Mouse (Mus musculus) liver, embryonic 11.5 days (tissue): Measurements from ENCODE around the gene Map1lc3b. TPM values are rescaled to one million over a fixed set of nuclear protein-coding genes. Genes with fewer than 3 reads are reported as not detected.

Experiments used
- ATAC-seq: fragments of 200-750 bp; cut with Nextera tagmentation; replicated peaks from 2 replicates; pipeline ENCODE4 v1.8.0; 2017; ENCODE audit warnings: moderate number of reproducible peaks, mild to moderate bottlenecking, moderate TSS enrichment, moderate library complexity; ENCODE audit not compliant: low FRiP score
- DNase-seq: peaks from one replicate; pipeline ENCODE4 v3.0.0-alpha.2; 2017; ENCODE audit warnings: low spot score
- H3K27ac ChIP-seq: fragments of 300-500 bp; sonication (generic); 2 replicates; pipeline ENCODE4 v1.5.1; 2014; ENCODE audit warnings: mild to moderate bottlenecking, low read depth, low read length, control low read depth
- H3K27me3 ChIP-seq: fragments of 300-500 bp; sonication (generic); replicated peaks from 2 replicates; pipeline ENCODE4 v1.6.1; 2014; ENCODE audit warnings: low read length, mixed read lengths; ENCODE audit not compliant: control insufficient read depth, insufficient read depth
- H3K36me3 ChIP-seq: fragments of 300-500 bp; sonication (generic); 2 replicates; pipeline ENCODE4 v1.6.1; 2014; ENCODE audit warnings: mild to moderate bottlenecking, low read length, moderate library complexity, mixed read lengths; ENCODE audit not compliant: control insufficient read depth, insufficient read depth
- H3K4me1 ChIP-seq: fragments of 300-500 bp; sonication (generic); replicated peaks from 2 replicates; pipeline ENCODE4 v1.6.1; 2014; ENCODE audit warnings: low read length, mixed read lengths; ENCODE audit not compliant: control insufficient read depth, insufficient read depth
- H3K4me2 ChIP-seq: fragments of 300-500 bp; sonication (generic); 2 replicates; pipeline ENCODE4 v1.6.1; 2014; ENCODE audit warnings: mild to moderate bottlenecking, control low read depth, moderate library complexity
- H3K4me3 ChIP-seq: fragments of 300-500 bp; sonication (generic); 2 replicates; pipeline ENCODE4 v1.5.1; 2014; ENCODE audit warnings: low read depth, low read length, control low read depth
- H3K9ac ChIP-seq: fragments of 300-500 bp; sonication (generic); 2 replicates; pipeline ENCODE4 v1.6.1; 2014; ENCODE audit warnings: low read depth, low read length, control low read depth
- H3K9me3 ChIP-seq: fragments of 300-500 bp; sonication (generic); 2 replicates; pipeline ENCODE4 v1.6.1; 2016; ENCODE audit warnings: low read length, inconsistent platforms, mixed read lengths; ENCODE audit not compliant: control insufficient read depth
- WGBS: fragments of 180-500 bp; shearing (Covaris S2); extraction: QIAGEN DNeasy Blood & Tissue Kit; methylation state at CpG from one replicate; pipeline ENCODE4 v1.1.7; 2014; 5-methylcytosine and 5-hydroxymethylcytosine counted together
- polyA plus RNA-seq: library from polyadenylated mRNA; unstranded; fragments of >200 nt; fragmentation: Nextera tagmentation; extraction: Ambion mirVana; gene quantifications from 2 replicates; pipeline ENCODE4 v1.2.1, GENCODE M21; 2014

Gene Map1lc3b
- polyA plus RNA-seq: 161 and 167 TPM in 2 replicates

DNA sequence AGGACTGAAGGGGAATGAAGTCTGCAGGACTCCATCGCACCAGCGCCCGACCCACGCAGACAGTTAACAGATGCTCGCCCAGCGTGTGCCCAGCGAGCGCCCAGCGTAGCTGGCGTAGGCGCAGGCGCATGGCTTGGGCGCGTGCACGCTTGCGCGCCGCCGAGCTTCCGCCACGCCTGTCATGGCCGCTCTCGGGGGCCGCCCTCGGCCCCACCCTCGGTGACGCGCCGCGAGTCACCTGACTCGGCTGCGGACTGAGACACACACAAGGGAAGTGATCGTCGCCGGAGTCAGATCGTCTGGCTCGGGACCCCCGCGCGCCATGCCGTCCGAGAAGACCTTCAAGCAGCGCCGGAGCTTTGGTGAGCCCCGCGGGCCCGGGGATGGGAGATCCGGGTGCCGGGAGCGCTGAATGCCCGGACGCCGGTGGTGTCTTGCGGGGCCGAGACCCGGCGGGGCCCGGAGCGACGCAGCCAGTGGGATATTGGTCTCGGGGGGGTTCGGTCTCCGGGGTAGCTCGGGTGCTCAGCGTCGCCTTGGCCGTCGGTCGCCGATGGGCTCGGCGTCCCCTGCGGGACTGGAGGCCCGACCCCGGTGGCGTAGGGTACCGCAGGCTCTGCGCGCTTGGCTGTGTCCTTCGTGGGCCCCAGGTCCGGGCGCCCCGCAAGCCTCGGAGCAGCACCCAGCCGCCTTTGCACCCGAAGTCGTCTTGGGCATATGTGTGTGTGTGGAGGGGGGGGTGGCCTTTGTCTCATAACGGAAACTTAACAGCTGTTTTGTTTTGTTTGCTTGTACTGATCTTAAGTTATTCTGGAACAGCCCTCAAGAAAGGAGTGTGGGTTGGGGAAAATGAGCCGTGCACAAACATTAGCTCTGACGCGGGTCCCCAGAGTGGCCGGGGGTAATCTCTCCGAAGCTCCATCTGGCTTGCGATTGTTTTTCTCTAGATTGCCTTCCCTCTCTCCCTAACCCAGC, at the start of gene Map1lc3b:
Map1lc3b (plus strand) TSS at position 159 of the 975 bp plus-strand sequence.
- H3K27me3 ChIP-seq: no peaks in the 10 kb centered on the region
- H3K4me1 ChIP-seq: peaks cover 26% of the 10 kb centered on the region
- ATAC-seq (peak; percentile 76), DNase-seq (peak; percentile 94)
- H3K4me2 ChIP-seq: peak within 1 kb of the TSS; percentile 95
- H3K9me3 ChIP-seq: no peaks in the 10 kb centered on the region
- H3K36me3 ChIP-seq: peaks cover 17% of the 10 kb centered on the region; the same call in 1 of the 2 replicates
- H3K27ac ChIP-seq: peak within 1 kb of the TSS; percentile 88
- H3K4me3 ChIP-seq: peak within 1 kb of the TSS; percentile 93
- WGBS: under 1% methylated on average over 94 of the region's 94 CpGs
- H3K9ac ChIP-seq: peak within 1 kb of the TSS; percentile 85

DNA sequence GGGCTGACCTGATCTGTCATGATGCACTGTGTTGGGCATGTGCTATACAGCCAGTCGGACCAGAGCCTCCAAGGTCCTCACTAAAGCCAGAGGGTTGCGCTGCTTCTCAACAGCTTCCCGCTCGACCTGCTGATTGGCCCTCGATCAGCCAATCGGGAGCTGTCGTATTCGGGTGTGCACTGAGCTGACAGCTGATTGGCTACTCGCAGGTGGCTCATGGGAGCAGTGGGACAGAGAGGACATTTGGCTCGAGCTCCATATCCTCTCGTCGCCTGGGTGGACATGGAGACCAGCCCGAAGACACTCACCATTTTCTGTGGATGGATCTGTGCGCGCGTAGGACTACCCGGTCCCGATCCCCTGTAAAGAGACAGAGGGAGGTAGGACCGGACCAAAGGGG, 48.3 kb upstream of the Map1lc3b start:
- H3K4me3 ChIP-seq: no peak overlapping the region
- H3K4me1 ChIP-seq: no peaks in the 10 kb centered on the region
- 63% methylated on average over 19 of the region's 19 CpGs for WGBS
- no peak for DNase-seq
- H3K9ac ChIP-seq: no peak overlapping the region
- no peak; the same call in 1 of the 2 replicates for ATAC-seq
- H3K4me2 ChIP-seq: no peak overlapping the region
- no peak overlapping the region for H3K27ac ChIP-seq
- H3K9me3 ChIP-seq: no peaks in the 10 kb centered on the region
- peaks cover 7% of the 10 kb centered on the region; the same call in 1 of the 2 replicates for H3K27me3 ChIP-seq
- H3K36me3 ChIP-seq: no peaks in the 10 kb centered on the region

DNA sequence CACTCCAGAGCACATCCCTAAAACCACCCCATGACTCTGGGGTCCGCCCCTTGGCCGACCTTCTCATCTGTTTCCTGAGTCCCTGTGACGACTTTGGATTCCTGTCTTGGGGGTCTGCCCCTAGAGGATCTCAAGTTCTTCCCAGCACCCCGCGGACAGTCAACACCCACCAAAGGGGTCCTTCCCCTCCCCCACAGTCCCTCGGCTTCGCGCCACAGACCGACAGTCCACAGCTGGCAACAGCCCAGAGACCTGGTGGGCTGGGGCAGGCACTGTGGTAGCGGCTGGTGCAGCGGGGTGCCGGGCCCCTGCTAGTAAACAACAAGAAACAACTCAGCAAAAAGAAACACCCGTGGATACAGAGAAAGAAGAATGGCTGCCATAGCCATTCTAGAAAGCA, 47.3 kb upstream of the Map1lc3b start:
- no peaks in the 10 kb centered on the region for H3K9me3 ChIP-seq
- peaks cover 7% of the 10 kb centered on the region; the same call in 1 of the 2 replicates for H3K27me3 ChIP-seq
- H3K4me3 ChIP-seq: no peak overlapping the region
- no peak overlapping the region for H3K9ac ChIP-seq
- ATAC-seq (no peak), DNase-seq (no peak)
- WGBS: 64% methylated on average over 13 of the region's 13 CpGs
- H3K36me3 ChIP-seq: no peaks in the 10 kb centered on the region
- H3K4me2 ChIP-seq: no peak overlapping the region
- no peaks in the 10 kb centered on the region for H3K4me1 ChIP-seq
- H3K27ac ChIP-seq: no peak overlapping the region

DNA sequence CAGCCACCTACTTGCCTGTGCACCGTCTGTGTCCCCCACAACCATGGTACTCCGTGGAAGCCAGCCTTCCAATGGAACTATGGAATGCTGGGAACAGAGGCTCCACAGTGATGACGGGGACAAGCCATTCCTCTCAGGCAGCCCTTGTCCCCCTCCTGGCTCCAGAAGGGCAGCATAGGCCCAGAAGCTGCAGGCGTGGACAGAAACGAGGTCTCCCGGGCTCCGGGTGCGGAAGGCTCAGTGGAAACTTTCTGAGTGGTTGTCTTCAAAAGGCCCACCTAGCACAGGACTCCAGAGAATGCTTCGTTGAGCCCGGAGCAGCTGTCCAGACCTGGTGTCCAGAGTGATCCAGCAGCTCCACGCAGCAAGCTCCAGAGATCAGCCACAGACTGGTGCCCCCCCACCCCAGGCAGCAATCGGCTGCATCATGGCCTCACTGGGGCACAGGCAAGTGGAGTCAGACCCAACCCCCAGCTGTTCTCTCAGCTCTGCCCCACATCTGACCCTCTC, 45.8 kb upstream of the Map1lc3b start, which contains the start of gene 1700018B08Rik:
1700018B08Rik (minus strand) TSS at position 45 of the 510 bp plus-strand sequence.
- Histone ChIP-seq H3K4me2 (no peak within 1 kb of the TSS), H3K4me1 (no peaks in the 10 kb centered on the region), H3K27me3 (peaks cover 7% of the 10 kb centered on the region; the same call in 1 of the 2 replicates), H3K4me3 (no peak within 1 kb of the TSS), H3K27ac (no peak within 1 kb of the TSS), H3K9ac (no peak within 1 kb of the TSS), H3K9me3 (no peaks in the 10 kb centered on the region), H3K36me3 (no peaks in the 10 kb centered on the region)
- DNase-seq (no peak), ATAC-seq (no peak)
- WGBS: 74% methylated on average over 12 of the region's 12 CpGs

DNA sequence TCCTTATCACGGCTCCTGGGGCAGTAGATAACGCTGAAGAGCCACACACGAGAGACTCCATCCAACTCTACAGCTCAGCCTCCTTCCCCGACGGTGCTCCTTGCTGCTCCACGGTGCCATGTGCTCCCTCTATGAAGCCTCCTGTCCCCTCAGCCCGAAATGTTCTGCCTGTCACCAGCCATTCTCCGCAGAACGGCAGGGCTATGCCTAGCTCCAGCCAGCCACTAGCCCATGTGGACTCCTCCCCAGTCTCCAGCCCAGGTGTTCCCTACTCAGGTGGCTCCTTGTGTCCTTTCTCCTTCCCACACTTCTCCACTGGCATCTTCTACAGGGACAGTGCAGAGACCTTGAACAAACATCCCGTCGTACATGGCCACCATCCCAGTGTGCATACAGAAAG, 45.2 kb upstream of the Map1lc3b start:
- no peak for ATAC-seq
- WGBS: 59% methylated on average over 11 of the region's 11 CpGs
- no peak for DNase-seq

DNA sequence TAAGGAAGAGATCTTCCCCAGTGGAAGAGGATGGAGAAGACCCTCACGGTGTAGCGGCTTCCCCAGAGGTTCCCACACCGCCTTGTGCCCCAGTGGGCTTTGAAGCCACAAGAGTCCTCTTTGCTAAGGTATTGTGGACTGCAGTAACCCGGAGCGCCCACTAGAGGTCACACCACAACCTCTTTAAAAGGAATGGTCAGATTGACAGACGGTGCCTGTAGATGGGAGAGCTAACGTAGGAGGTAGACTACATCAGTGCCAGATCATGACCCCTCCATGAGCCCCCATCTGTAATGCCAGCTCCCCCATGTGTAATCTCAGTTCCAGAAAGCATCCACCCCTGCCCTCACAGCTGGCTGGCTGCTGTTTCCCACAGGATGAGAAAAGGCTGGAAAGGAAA, 43.0 kb upstream of the Map1lc3b start:
- ATAC-seq (no peak), DNase-seq (peak; percentile 72)
- no peak overlapping the region for H3K9ac ChIP-seq
- no peaks in the 10 kb centered on the region for H3K4me1 ChIP-seq
- no peaks in the 10 kb centered on the region for H3K9me3 ChIP-seq
- no peak overlapping the region for H3K27ac ChIP-seq
- H3K27me3 ChIP-seq: peaks cover 3% of the 10 kb centered on the region; the same call in 1 of the 2 replicates
- H3K4me2 ChIP-seq: no peak overlapping the region
- 5% methylated on average over 7 of the region's 7 CpGs for WGBS
- peaks cover 4% of the 10 kb centered on the region; the same call in 1 of the 2 replicates for H3K36me3 ChIP-seq
- no peak overlapping the region for H3K4me3 ChIP-seq

More for the DNA sequence above, 45.2 kb upstream of the Map1lc3b start:
- Histone ChIP-seq H3K27ac (no peak overlapping the region), H3K9me3 (no peaks in the 10 kb centered on the region), H3K4me1 (no peaks in the 10 kb centered on the region), H3K27me3 (peaks cover 4% of the 10 kb centered on the region; the same call in 1 of the 2 replicates), H3K36me3 (no peaks in the 10 kb centered on the region), H3K9ac (no peak overlapping the region), H3K4me3 (no peak overlapping the region), H3K4me2 (no peak overlapping the region)

DNA sequence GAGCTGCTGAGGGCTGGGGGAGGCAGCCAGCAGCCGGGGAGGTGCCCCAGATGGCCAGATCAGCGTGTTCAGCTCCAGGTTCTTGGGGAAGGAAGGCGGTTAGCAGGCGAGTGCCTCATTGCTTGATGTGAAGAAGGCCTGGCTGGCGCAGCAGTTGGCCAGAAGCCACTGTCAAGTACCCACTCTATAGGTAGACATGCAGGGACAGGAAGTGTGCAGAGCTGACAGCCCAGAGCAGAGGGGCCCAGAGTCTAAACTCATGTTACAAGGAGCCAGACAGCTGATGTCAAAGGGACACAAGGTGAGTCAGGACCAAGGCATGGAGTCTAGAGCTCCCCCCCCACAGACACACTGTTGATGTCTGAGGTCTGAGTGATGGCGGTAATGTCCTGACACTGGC, 40.1 kb upstream of the Map1lc3b start:
- DNase-seq (no peak), ATAC-seq (no peak)
- Histone ChIP-seq H3K4me1 (no peaks in the 10 kb centered on the region), H3K4me3 (no peak overlapping the region), H3K4me2 (no peak overlapping the region), H3K9me3 (no peaks in the 10 kb centered on the region), H3K36me3 (peaks cover 20% of the 10 kb centered on the region; the same call in 1 of the 2 replicates), H3K27ac (no peak overlapping the region), H3K9ac (no peak overlapping the region), H3K27me3 (peaks cover 3% of the 10 kb centered on the region; the same call in 1 of the 2 replicates)
- WGBS: 86% methylated on average over 6 of the region's 6 CpGs

DNA sequence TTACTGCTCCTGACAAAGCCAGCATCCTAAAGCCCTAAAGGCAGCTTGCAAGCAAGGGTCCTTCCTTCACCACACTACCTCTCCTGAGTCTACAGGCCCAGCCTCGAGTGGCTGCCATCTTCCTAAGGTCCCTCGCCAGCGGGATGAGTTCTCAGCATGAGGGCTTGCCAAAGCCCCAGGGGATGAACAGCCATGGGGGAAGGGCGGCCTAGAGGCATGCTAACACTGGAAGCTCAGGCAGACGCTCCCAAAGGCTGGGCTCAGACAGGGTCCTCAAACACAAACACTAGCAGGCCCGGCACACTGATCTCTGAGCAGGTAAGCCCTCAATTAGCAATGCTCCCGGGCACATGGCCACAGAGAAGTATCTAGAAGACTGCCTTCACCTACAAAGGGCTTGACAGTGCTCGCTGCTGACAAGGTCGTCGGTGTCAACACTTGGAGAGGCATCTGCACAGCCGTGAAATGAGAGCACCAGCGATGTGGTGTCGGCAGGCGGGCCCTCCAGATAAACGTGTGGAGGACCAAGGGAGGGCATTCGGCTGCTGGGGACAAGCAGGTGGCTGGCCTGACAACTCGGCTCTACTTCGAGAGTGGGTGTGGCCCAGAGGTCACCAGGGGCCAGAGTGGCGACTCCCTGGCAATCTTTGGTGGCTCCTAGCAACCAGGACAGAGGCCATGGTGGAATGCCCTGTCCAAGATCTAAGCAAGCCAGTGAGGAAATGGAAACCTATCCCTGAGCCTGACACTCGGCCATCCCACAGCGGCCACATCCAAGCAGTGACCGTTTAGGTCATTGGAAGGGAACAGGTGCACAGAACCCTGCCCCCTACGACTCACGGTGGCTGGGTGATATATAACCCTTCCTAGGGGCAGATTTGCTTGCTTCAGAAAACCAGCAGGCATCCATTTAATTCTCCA, 38.8 kb upstream of the Map1lc3b start:
- H3K27me3 ChIP-seq: no peaks in the 10 kb centered on the region
- H3K27ac ChIP-seq: no peak overlapping the region
- DNase-seq (no peak), ATAC-seq (no peak)
- WGBS: 80% methylated on average over 24 of the region's 24 CpGs
- peaks cover 27% of the 10 kb centered on the region; the same call in 1 of the 2 replicates for H3K36me3 ChIP-seq
- no peaks in the 10 kb centered on the region for H3K9me3 ChIP-seq
- H3K4me3 ChIP-seq: no peak overlapping the region
- H3K4me1 ChIP-seq: no peaks in the 10 kb centered on the region
- no peak overlapping the region for H3K9ac ChIP-seq
- no peak overlapping the region for H3K4me2 ChIP-seq
